Mouse (Mus musculus) MN1 (cell line): ENCODE results near the gene Emc9.
A peak's percentile ranks its signal among the peaks of the same experiment; 100 is the strongest.

ENCODE experiments used
- DNase-seq: peaks from one replicate; pipeline ENCODE4 v3.0.0-alpha.2; 2016; ENCODE audit warnings: low spot score

Gene Emc9

DNA sequence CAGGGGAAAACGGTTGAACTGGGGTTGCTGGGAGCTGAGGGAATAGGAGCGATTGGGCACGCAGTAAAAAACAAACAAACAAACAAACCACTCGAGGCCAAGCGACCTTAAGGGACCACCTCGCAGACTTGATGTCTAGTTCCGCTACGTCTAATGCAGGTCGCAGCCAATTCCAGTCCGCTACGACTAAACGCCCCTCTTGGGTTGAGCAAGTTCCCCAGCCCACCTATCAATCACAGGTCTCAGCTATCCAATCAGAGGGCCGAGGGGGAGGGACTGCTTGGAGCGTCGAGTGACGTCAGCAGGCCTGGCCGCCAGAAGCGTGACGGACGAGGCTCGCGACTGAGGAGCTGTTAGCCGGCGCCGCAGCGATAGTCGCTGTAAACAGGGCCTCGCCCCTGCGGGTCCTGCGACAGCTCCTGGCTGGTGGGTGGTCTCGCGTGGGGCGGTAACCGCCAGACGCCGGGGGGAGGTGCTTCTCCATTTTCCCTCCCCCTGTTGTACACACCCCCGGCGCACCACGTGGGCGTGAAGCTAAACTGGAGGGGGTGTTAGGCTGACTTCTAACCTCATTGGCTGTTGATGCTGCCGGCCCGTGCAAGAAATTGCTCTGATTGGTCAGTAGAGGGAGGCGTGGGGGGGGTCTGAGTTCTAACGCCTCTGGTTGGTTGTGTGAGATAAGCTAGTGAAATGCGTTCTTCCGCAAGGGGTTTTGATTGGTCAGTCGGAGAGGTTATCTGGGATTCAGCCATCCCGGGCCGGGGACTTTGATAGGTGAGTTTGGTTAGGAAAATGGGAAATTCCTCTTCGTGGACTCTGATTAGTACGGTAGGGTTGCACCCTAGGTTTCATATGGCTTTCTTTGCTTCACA, 24.7 kb downstream of the Emc9 start, which contains the start of gene A730061H03Rik:
Gene A730061H03Rik, minus strand, starts transcription at position 205 of the 872 bp plus-strand sequence.
- peak; percentile 97 for DNase-seq

- peak; percentile 96 for DNase-seq
Measured at GRCm38 (mm10) chr14:55559799-55560201, 25.3 kb downstream of the Emc9 start, which contains the start of gene Dcaf11. Gene Dcaf11 (plus strand): TSS chr14:55560006.

- no peak for DNase-seq
Measured at GRCm38 (mm10) chr14:55558740-55559448, 26.2 kb downstream of the Emc9 start.

- no peak for DNase-seq
Measured at GRCm38 (mm10) chr14:55557587-55557986, 27.5 kb downstream of the Emc9 start.

- DNase-seq: peak; percentile 80
Measured at GRCm38 (mm10) chr14:55557003-55557402, 28.1 kb downstream of the Emc9 start.

DNA sequence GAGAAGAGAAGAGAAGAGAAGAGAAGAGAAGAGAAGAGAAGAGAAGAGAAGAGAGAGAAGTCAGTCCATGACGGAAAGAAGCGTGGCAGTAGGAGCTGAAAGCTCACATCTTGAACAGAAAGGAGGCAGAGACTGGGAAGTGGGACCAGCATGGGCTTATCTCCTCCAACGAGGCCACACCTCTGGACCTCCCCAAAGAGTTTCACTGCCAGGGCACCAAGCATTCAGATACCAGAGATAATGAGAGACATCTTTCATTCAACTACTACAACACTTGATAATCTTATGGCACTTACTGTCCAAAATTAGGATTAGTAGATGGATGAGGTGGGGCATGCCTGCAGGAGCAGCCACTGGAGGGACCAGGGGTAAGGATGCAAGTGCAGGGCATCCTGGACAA, 29.3 kb downstream of the Emc9 start:
- no peak for DNase-seq

- DNase-seq: no peak
Measured at GRCm38 (mm10) chr14:55554635-55555034, 30.5 kb downstream of the Emc9 start.

- no peak for DNase-seq
Measured at GRCm38 (mm10) chr14:55551794-55552193, 33.3 kb downstream of the Emc9 start.

DNA sequence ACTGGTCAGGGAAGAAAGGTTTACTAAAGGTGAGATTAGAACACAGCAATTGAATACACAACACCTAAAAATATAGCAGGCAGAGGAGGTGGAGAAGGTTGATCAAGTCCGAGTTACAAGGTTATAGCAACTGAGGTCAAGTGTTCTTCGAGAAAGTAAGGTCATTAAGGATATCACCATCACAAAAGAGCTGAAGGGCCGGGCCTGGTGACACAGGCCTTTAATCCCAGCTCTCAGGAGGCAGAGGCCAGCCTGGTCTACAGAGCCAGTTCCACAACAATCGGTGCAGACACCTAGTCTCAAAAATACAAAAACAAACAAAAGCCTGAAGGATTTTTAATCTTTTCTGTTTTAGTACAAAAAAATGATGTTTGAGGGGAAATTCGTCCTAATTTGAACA, 33.8 kb downstream of the Emc9 start:
- DNase-seq: no peak

- DNase-seq: no peak
Measured at GRCm38 (mm10) chr14:55550191-55550590, 34.9 kb downstream of the Emc9 start.

DNA sequence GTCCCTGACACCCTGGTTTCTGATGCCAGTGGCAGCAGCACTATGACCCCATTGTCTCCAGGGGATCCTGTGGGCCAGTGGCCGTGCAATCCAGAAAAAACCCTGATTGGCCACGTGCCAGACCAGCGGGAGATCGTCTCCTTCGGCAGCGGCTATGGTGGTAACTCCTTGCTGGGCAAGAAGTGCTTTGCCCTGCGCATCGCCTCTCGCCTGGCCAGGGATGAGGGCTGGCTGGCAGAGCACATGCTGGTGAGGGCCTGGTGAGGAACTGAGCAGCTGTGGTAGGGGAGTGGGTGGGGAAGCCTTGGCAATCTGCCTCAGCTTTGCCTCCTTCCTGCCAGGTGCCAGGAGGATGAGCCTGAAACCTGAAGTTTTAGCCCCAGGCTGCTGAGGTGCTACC, 40.8 kb downstream of the Emc9 start:
- DNase-seq: peak; percentile 69

DNA sequence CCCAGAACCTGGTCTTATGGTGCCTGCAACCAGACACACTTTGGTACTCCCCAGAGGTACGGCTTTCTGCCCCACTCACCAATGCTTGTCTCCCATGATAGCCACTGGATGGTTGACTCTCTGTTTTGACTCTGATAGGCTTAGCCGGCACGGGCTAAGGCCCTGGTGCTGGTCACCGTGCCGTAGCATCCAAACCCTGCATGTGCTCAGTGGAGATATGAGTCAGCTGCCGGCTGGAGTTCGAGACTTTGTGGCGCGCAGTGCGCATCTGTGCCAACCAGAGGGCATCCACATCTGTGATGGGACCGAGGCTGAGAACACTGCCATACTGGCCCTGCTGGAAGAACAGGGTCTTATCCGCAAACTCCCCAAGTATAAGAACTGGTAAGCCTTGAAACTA, 42.8 kb downstream of the Emc9 start:
- DNase-seq: no peak

- peak; percentile 85 for DNase-seq
Measured at GRCm38 (mm10) chr14:55540787-55541321, 44.2 kb downstream of the Emc9 start.

- peak; percentile 96 for DNase-seq
Measured at GRCm38 (mm10) chr14:55540067-55540786, 44.9 kb downstream of the Emc9 start, which contains the start of gene Pck2. Gene Pck2 (plus strand): TSS chr14:55540266.

- no peak for DNase-seq
Measured at GRCm38 (mm10) chr14:55536116-55536745, 48.9 kb downstream of the Emc9 start.
